Mouse (Mus musculus) heart, embryonic 14.5 days (tissue): ENCODE results near the gene Exoc6b. TPM values are rescaled to one million over a fixed set of nuclear protein-coding genes. Genes with fewer than 3 reads are reported as not detected.

ENCODE experiments used
- ATAC-seq: fragments of 200-750 bp; cut with Nextera tagmentation; 2 replicates; pipeline ENCODE4 v1.8.0; 2017; ENCODE audit warnings: low read depth, moderate TSS enrichment; ENCODE audit not compliant: insufficient number of reproducible peaks, insufficient read depth, low FRiP score
- H3K27ac ChIP-seq, 2 experiments: fragments of 200-500 bp in 1 of 2; fragments of 300-500 bp in 1 of 2; sonication (generic) in 1 of 2; replicated peaks in 1 of 2; 2 replicates each; pipeline ENCODE4 v1.5.1; 2012 to 2014; ENCODE audit warnings: low read depth in 2 of 2, low read length in 2 of 2, control low read depth in 1 of 2, mild to moderate bottlenecking in 1 of 2, mixed read lengths in 1 of 2; ENCODE audit not compliant: control insufficient read depth in 1 of 2, insufficient read depth in 1 of 2
- H3K27me3 ChIP-seq: fragments of 300-500 bp; sonication (generic); 2 replicates; pipeline ENCODE4 v1.6.1; 2014; ENCODE audit warnings: mild to moderate bottlenecking, low read length, control low read depth; ENCODE audit not compliant: control insufficient read depth, insufficient read depth
- H3K36me3 ChIP-seq: fragments of 300-500 bp; sonication (generic); 2 replicates; pipeline ENCODE4 v1.6.1; 2014; ENCODE audit warnings: mild to moderate bottlenecking, control low read depth, low read length, mixed read lengths; ENCODE audit not compliant: control insufficient read depth, insufficient read depth
- H3K4me1 ChIP-seq, 2 experiments: fragments of 200-500 bp in 1 of 2; fragments of 300-500 bp in 1 of 2; sonication (generic) in 1 of 2; 2 replicates each; pipeline ENCODE4 v1.6.1; 2012 to 2014; ENCODE audit warnings: low read length in 2 of 2, control low read depth in 1 of 2, mixed read lengths in 1 of 2; ENCODE audit not compliant: control insufficient read depth in 2 of 2, insufficient read depth in 2 of 2
- H3K4me2 ChIP-seq: fragments of 300-500 bp; sonication (generic); 2 replicates; pipeline ENCODE4 v1.6.1; 2014; ENCODE audit warnings: mild to moderate bottlenecking, low read length
- H3K4me3 ChIP-seq, 2 experiments: fragments of 200-500 bp in 1 of 2; fragments of 300-500 bp in 1 of 2; sonication (generic) in 1 of 2; 2 replicates each; pipeline ENCODE4 v1.5.1; 2012 to 2014; ENCODE audit warnings: low read length in 2 of 2, mild to moderate bottlenecking in 2 of 2, control low read depth in 1 of 2, low read depth in 1 of 2, moderate library complexity in 1 of 2; ENCODE audit not compliant: control insufficient read depth in 1 of 2, insufficient read depth in 1 of 2
- H3K9ac ChIP-seq: fragments of 300-500 bp; sonication (generic); 2 replicates; pipeline ENCODE4 v1.6.1; 2014; ENCODE audit warnings: mild to moderate bottlenecking, low read length
- H3K9me3 ChIP-seq: fragments of 300-500 bp; sonication (generic); 2 replicates; pipeline ENCODE4 v1.6.1; 2016; ENCODE audit warnings: low read length, control low read depth; ENCODE audit not compliant: control insufficient read depth
- WGBS: fragments of 180-500 bp; shearing (Covaris S2); extraction: QIAGEN DNeasy Blood & Tissue Kit; methylation state at CpG from one replicate; pipeline ENCODE4 v1.1.7; 2014; 5-methylcytosine and 5-hydroxymethylcytosine counted together
- polyA plus RNA-seq: library from polyadenylated mRNA; unstranded; fragments of >200 nt; fragmentation: Nextera tagmentation; extraction: Ambion mirVana; gene quantifications from 2 replicates; pipeline ENCODE4 v1.2.1, GENCODE M21; 2014

Gene Exoc6b
- polyA plus RNA-seq, 1 experiment from 2014 or later, result 21.2 TPM

DNA sequence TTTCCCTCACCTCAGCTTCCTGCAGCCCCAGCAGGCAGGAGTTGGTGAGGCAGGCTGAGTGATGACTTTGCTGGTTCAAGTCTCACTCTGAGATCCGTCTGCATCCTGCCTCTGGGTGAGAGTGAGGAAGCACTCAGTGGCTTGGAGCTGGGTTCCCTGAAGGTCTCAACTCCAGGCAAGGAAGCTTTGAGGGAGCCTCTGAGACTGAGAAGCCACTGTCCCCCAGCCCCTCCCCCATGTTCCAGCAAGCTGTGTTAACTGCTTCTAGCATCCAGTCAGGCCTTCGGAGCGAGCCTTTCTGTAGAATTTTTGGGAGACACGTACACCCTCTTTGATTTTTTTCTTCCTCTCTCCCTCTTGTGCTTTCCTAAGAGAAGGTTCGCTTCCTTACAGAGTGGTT is 486.5 kb downstream of the Exoc6b start:
- H3K9me3 ChIP-seq, result no peaks in the 10 kb centered on the region
- WGBS, result 42% methylated on average over 5 of the region's 5 CpGs
- H3K4me3 ChIP-seq, result no peak overlapping the region
- no peaks in the 10 kb centered on the region for H3K36me3 ChIP-seq
- no peak overlapping the region for H3K27ac ChIP-seq
- peak overlapping the region; percentile 93 for H3K4me2 ChIP-seq
- no peak for ATAC-seq
- H3K27me3 ChIP-seq, result peaks cover 90% of the 10 kb centered on the region
- peaks cover 28 to 52% of the 10 kb centered on the region in 2 experiments for H3K4me1 ChIP-seq
- H3K9ac ChIP-seq, result no peak overlapping the region

DNA sequence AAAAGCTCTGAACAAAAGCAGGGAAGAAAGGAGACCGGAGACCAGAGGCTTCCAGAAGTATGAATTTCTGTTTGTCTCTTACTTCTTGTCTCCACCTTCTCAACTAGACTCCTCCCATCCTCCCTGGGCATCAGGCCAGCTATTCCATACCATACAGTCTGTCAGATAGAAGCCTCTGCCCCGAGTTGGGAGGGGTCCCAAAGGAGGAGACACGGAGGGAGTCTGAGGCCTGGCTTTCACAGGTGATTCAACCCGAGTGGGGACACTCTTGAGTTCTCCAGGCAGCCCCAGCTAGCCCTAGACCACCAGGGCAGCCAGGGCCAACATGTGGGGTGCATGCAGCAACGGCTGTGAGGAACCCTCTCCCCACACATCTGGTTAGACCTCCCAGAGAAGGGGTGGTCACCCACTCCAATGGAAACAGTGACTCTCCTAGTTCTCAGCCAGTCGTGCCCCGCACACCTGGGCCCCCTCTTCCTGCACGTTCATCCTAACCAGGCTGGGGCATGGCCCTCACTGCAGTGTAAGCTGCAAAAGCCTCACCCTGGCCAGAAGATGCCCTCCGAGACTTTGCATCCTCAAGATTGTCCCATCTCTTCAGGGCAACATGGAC is 487.4 kb downstream of the Exoc6b start:
- Histone ChIP-seq H3K27me3 (peaks cover 86% of the 10 kb centered on the region), H3K4me2 (no peak overlapping the region), H3K27ac (no peak overlapping the region), H3K4me3 (no peak overlapping the region), H3K9me3 (no peaks in the 10 kb centered on the region), H3K4me1 (peaks cover 28 to 44% of the 10 kb centered on the region in 2 experiments), H3K9ac (no peak overlapping the region), H3K36me3 (no peaks in the 10 kb centered on the region)
- ATAC-seq, result no peak
- WGBS, result 58% methylated on average over 9 of the region's 9 CpGs

DNA sequence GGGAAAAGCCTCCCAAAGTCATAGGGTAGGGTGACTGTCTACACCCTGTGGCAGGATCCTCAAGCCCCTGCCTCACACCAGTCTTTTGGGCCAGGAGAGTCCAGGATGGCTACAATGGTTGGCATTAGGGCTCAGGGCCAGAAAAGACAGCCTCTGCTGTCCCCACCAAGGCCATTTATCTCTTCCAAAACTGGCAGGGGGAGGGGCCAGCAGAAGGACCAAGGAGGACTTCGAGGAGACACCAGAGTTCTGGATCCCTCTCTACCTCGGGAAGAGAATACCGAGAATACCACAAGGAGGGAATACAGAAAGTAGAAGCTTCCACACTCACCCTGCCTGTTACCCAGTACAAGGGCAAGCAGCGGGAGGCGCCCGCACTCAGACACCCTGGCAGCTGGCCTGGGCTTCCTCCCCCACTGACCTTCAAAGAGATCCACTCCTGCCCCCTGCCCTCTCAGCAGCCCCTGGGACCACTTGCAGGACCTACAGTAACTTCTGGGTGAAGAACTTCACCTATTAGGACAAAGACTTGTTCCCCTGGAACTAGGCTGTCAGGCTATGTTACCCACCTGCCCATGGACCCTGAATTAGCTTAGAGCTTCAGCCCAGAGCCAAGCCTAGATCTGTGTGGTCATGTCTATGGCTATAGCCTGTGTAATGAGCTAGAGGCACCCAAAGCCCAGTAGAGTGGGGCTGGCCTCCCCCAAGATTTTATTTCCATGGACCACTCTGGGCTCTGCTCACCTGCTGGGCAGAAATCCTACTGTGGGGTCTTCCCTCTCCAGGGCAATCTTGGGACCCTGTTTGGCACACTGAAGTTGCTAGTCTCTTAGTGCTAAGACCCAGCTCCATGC is 488.1 kb downstream of the Exoc6b start:
- H3K36me3 ChIP-seq, result no peaks in the 10 kb centered on the region
- whole genome bisulfite sequencing, result 45% methylated on average over 6 of the region's 6 CpGs
- H3K27ac ChIP-seq, result no peak overlapping the region
- H3K4me1 ChIP-seq, result peaks cover 28 to 44% of the 10 kb centered on the region in 2 experiments
- ATAC-seq, result no peak
- no peak overlapping the region for H3K4me2 ChIP-seq
- no peak overlapping the region for H3K4me3 ChIP-seq
- peaks cover 83% of the 10 kb centered on the region for H3K27me3 ChIP-seq
- no peak overlapping the region for H3K9ac ChIP-seq
- no peaks in the 10 kb centered on the region for H3K9me3 ChIP-seq

DNA sequence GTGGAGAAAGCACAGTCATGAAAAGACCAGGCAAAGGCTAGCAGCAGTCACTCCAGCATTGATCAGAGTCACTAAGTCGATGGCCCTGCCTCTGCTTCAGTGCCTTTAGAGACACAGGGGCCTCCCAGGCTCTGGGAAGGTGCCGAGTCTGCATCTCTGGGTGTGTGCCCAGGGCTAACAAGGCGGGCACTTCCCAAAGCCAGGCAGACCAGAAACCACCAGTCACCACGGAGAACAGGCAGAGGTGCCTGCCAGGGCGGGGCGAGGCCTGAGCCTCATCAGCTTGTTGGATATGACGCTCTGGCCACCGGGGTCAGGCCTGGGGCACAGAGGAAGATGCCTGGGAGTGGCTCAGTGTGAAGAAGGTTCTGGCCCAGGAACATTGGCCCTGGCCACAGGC is 489.8 kb downstream of the Exoc6b start:
- H3K9me3 ChIP-seq, result no peaks in the 10 kb centered on the region
- no peak overlapping the region for H3K4me2 ChIP-seq
- no peak overlapping the region for H3K9ac ChIP-seq
- no peak overlapping the region for H3K27ac ChIP-seq
- H3K27me3 ChIP-seq, result peaks cover 79% of the 10 kb centered on the region
- ATAC-seq, result no peak
- no peak overlapping the region for H3K4me3 ChIP-seq
- 60% methylated on average over 8 of the region's 8 CpGs for WGBS
- peaks cover 22 to 28% of the 10 kb centered on the region in 2 experiments for H3K4me1 ChIP-seq
- H3K36me3 ChIP-seq, result no peaks in the 10 kb centered on the region

DNA sequence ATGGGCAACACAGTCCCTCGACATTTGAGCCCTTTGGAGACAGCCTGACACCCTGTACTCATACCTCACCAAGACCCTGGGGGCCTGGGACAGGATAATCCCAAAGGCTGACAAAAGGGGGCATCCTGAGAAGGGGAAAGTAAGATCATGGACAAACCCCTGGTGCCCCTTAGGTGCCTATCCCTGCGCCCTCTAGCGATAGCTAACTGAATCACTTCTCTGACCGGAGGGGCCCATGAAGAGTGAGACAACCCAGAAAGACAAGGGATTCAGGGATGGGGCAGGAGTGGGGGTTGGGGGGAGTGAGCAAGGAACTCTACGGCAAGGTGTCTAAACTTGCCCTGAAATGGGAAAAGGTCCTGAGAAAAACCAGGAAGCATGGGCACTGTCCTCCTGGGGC is 490.4 kb downstream of the Exoc6b start:
- H3K4me2 ChIP-seq, result no peak overlapping the region
- no peak overlapping the region for H3K27ac ChIP-seq
- WGBS, result 13% methylated on average over 5 of the region's 5 CpGs
- H3K4me1 ChIP-seq, result peaks cover 20 to 28% of the 10 kb centered on the region in 2 experiments
- no peaks in the 10 kb centered on the region for H3K36me3 ChIP-seq
- no peaks in the 10 kb centered on the region for H3K9me3 ChIP-seq
- H3K4me3 ChIP-seq, result no peak overlapping the region
- no peak overlapping the region for H3K9ac ChIP-seq
- peaks cover 76% of the 10 kb centered on the region for H3K27me3 ChIP-seq
- no peak for ATAC-seq

DNA sequence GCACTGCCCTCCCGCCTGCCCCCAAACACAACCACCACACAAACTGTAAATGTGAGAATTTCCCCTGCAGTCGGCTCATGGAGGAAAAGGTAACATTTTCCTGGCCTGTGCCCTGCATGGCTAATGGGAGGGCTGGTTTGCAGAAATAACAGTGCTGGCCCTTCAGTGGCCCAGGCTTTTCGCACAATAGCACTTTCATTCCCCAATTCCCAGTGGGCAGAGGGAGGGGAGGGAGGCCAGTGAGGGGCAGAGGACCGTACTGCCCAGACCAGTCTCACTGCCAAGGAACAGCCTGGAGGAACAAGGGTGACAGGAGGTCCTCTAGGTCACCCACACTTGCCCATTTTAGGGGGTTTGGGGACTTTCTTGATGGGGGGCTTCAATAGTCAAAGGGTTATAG is 491.4 kb downstream of the Exoc6b start:
- Histone ChIP-seq H3K27ac (no peak overlapping the region), H3K4me2 (no peak overlapping the region), H3K36me3 (no peaks in the 10 kb centered on the region), H3K4me1 (peaks cover 15 to 23% of the 10 kb centered on the region in 2 experiments), H3K9me3 (no peaks in the 10 kb centered on the region), H3K27me3 (peaks cover 75% of the 10 kb centered on the region), H3K9ac (no peak overlapping the region), H3K4me3 (no peak overlapping the region)
- no peak for ATAC-seq
- WGBS, result 74% methylated on average over 4 of the region's 4 CpGs

DNA sequence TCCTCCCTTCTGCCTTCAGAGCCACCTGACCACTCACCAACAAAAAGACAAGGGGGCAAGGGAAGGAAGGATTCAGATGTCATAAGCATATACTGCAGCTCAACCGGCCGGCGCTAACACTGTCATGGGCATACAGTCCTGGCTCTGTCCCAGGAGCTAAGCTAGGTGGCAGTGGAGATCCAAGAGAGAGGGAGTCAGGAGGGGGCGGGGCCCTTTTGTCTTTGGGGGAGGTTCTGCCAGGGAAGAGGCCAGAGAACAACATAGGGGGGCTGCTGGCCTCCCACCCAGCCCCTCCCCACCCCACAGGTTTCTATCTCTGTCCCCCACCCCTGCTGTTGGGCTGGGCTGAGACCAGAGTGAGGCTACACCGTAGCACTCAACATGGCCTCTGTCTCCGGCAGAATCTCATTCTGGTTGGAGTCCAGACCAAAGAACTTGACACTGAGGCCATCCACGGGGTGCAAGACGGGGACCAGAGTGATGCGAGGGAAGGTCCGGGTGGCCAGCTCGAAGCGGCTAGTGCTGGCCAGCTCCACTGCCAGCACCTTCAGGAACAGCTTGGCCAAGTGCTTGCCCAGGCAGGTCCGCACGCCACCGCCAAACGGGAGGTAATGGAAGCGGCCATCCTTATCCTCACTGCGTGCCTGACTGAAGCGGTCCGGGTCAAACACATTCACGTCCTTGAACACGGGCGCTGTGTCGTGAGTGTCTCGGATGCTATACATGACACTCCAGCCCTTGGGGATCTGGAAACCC is 495.2 kb downstream of the Exoc6b start:
- H3K4me3 ChIP-seq, result peak overlapping the region; percentile 22 to 26; a peak in 3 of 4 replicates
- peak overlapping the region; percentile 62 for H3K4me2 ChIP-seq
- peaks cover 17 to 25% of the 10 kb centered on the region in 2 experiments; a peak in 3 of 4 replicates for H3K4me1 ChIP-seq
- ATAC-seq, result peak; percentile 40; the same call in 1 of the 2 replicates
- H3K9ac ChIP-seq, result peak overlapping the region; percentile 16; the same call in 1 of the 2 replicates
- peaks cover 42% of the 10 kb centered on the region for H3K27me3 ChIP-seq
- no peak overlapping the region for H3K27ac ChIP-seq
- 27% methylated on average over 25 of the region's 25 CpGs for WGBS
- no peaks in the 10 kb centered on the region for H3K36me3 ChIP-seq
- no peaks in the 10 kb centered on the region for H3K9me3 ChIP-seq
